Mouse (Mus musculus) stomach, embryonic 16.5 days (tissue): ENCODE results near the gene Notch4. TPM values are rescaled to one million over a fixed set of nuclear protein-coding genes. Genes with fewer than 3 reads are reported as not detected.

Experiments
- ATAC-seq: fragments of 200-750 bp; cut with Nextera tagmentation; 2 replicates; pipeline ENCODE4 v1.8.0; 2017; ENCODE audit warnings: moderate number of reproducible peaks, moderate TSS enrichment; ENCODE audit not compliant: insufficient read depth, low FRiP score
- H3K27ac ChIP-seq: fragments of 300-500 bp; sonication (generic); 2 replicates; pipeline ENCODE4 v1.5.1; 2014; ENCODE audit warnings: low read length
- H3K27me3 ChIP-seq: fragments of 300-500 bp; sonication (generic); 2 replicates; pipeline ENCODE4 v1.6.1; 2014; ENCODE audit warnings: low read length, control low read depth, mixed read lengths; ENCODE audit not compliant: control insufficient read depth, insufficient read depth
- H3K36me3 ChIP-seq: fragments of 300-500 bp; sonication (generic); 2 replicates; pipeline ENCODE4 v1.6.1; 2014; ENCODE audit warnings: low read length; ENCODE audit not compliant: control insufficient read depth, insufficient read depth
- H3K4me1 ChIP-seq: fragments of 300-500 bp; sonication (generic); 2 replicates; pipeline ENCODE4 v1.6.1; 2014; ENCODE audit warnings: low read length, control low read depth, mixed read lengths; ENCODE audit not compliant: control insufficient read depth, insufficient read depth
- H3K4me2 ChIP-seq: fragments of 300-500 bp; sonication (generic); 2 replicates; pipeline ENCODE4 v1.6.1; 2014; ENCODE audit warnings: low read depth, low read length, mixed read lengths
- H3K4me3 ChIP-seq: fragments of 300-500 bp; sonication (generic); replicated peaks from 2 replicates; pipeline ENCODE4 v1.5.1; 2014; ENCODE audit warnings: mild to moderate bottlenecking, low read length
- H3K9ac ChIP-seq: fragments of 300-500 bp; sonication (generic); 2 replicates; pipeline ENCODE4 v1.6.1; 2014; ENCODE audit warnings: low read length
- H3K9me3 ChIP-seq: fragments of 300-500 bp; sonication (generic); replicated peaks from 2 replicates; pipeline ENCODE4 v1.6.1; 2016; ENCODE audit warnings: low read length, control low read depth; ENCODE audit not compliant: control insufficient read depth
- WGBS: fragments of 180-500 bp; shearing (Covaris S2); extraction: QIAGEN DNeasy Blood & Tissue Kit; methylation state at CpG from one replicate; pipeline ENCODE4 v1.1.7; 2014; 5-methylcytosine and 5-hydroxymethylcytosine counted together
- polyA plus RNA-seq: library from polyadenylated mRNA; unstranded; fragments of >200 nt; fragmentation: Nextera tagmentation; extraction: Ambion mirVana; gene quantifications from 2 replicates; pipeline ENCODE4 v1.2.1, GENCODE M21; 2015

Gene Notch4
- polyA plus RNA-seq, 1 experiment from 2014 or later: 4.7 TPM

DNA sequence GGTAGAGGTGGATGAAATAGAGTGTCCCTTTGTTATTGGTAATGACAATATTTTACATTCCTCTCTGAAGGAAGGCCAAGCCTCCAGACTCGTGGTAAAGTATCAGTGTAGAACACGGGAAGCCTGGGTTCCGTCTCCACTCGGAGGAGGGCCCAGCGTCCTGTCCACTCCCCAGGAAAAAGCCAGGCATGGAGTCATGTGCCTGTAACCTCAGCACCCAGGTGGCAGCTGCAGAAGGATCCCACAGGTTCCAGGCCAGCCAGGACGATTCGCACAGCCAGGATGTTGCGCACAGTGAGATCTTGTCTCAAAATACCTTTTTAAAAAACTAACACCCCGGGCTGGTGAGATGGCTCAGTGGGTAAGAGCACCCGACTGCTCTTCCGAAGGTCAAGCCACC is 714 bp upstream of the Notch4 start:
- no peak overlapping the region for H3K4me2 ChIP-seq
- no peak overlapping the region for H3K4me3 ChIP-seq
- H3K27ac ChIP-seq: no peak overlapping the region
- no peaks in the 10 kb centered on the region for H3K27me3 ChIP-seq
- H3K9ac ChIP-seq: no peak overlapping the region
- 70% methylated on average over 11 of the region's 11 CpGs for WGBS
- H3K36me3 ChIP-seq: no peaks in the 10 kb centered on the region
- peaks cover 10% of the 10 kb centered on the region for H3K4me1 ChIP-seq
- ATAC-seq: no peak
- no peaks in the 10 kb centered on the region for H3K9me3 ChIP-seq

DNA sequence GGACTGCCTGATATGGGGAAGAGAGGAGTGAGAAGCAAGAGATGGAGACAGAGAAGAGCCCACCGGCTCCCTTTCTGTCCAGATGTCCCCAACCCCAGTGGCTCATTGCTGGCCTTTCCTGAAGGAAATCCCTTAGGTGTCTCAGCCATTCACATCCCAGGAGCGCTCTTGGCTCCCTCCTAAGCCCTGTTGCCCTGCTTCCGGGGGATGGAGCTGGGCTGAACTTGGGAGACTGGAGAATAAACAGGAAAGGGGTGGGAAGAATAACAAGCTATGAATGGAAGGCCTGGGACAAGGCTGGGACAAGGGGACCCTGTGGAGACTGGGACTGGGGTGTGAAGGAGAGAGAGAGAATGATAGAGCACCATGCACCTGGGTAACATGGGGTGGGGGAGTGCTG is 728 bp downstream of the Notch4 start:
- H3K4me1 ChIP-seq: peaks cover 10% of the 10 kb centered on the region
- peak overlapping the region; percentile 22 for H3K4me2 ChIP-seq
- no peaks in the 10 kb centered on the region for H3K27me3 ChIP-seq
- no peaks in the 10 kb centered on the region for H3K9me3 ChIP-seq
- 34% methylated on average over 3 of the region's 3 CpGs for WGBS
- H3K27ac ChIP-seq: peak overlapping the region; percentile 71
- no peak for ATAC-seq
- H3K9ac ChIP-seq: peak overlapping the region; percentile 46; the same call in 1 of the 2 replicates
- H3K4me3 ChIP-seq: peak overlapping the region; percentile 14
- H3K36me3 ChIP-seq: no peaks in the 10 kb centered on the region

GRCm38 (mm10) chr17:34567311-34567710 is 3.2 kb downstream of the Notch4 start:
- H3K9ac ChIP-seq: no peak overlapping the region
- peaks cover 10% of the 10 kb centered on the region for H3K4me1 ChIP-seq
- no peak overlapping the region for H3K4me3 ChIP-seq
- H3K36me3 ChIP-seq: no peaks in the 10 kb centered on the region
- H3K27ac ChIP-seq: no peak overlapping the region
- no peak for ATAC-seq
- no peak overlapping the region for H3K4me2 ChIP-seq
- H3K27me3 ChIP-seq: no peaks in the 10 kb centered on the region
- no peaks in the 10 kb centered on the region for H3K9me3 ChIP-seq
- 70% methylated on average over 9 of the region's 9 CpGs for WGBS

GRCm38 (mm10) chr17:34568421-34568820 is 4.4 kb downstream of the Notch4 start:
- 75% methylated on average over 13 of the region's 13 CpGs for WGBS
- ATAC-seq: no peak

GRCm38 (mm10) chr17:34569919-34570318 is 5.9 kb downstream of the Notch4 start:
- Histone ChIP-seq H3K27ac (no peak overlapping the region), H3K4me1 (no peaks in the 10 kb centered on the region), H3K9ac (no peak overlapping the region), H3K9me3 (no peaks in the 10 kb centered on the region), H3K4me3 (no peak overlapping the region), H3K27me3 (no peaks in the 10 kb centered on the region), H3K4me2 (no peak overlapping the region), H3K36me3 (no peaks in the 10 kb centered on the region)
- ATAC-seq: no peak
- WGBS: 64% methylated on average over 4 of the region's 4 CpGs

More at GRCm38 (mm10) chr17:34568421-34568820, 4.4 kb downstream of the Notch4 start:
- Histone ChIP-seq H3K27me3 (no peaks in the 10 kb centered on the region), H3K4me3 (no peak overlapping the region), H3K4me1 (peaks cover 10% of the 10 kb centered on the region), H3K9ac (no peak overlapping the region), H3K36me3 (no peaks in the 10 kb centered on the region), H3K9me3 (no peaks in the 10 kb centered on the region), H3K27ac (no peak overlapping the region), H3K4me2 (no peak overlapping the region)

GRCm38 (mm10) chr17:34571875-34572274 is 7.8 kb downstream of the Notch4 start:
- ATAC-seq: no peak
- Histone ChIP-seq H3K4me3 (no peak overlapping the region), H3K27ac (no peak overlapping the region), H3K9me3 (no peaks in the 10 kb centered on the region), H3K4me1 (peaks cover 2% of the 10 kb centered on the region; the same call in 1 of the 2 replicates), H3K27me3 (no peaks in the 10 kb centered on the region), H3K4me2 (no peak overlapping the region), H3K36me3 (no peaks in the 10 kb centered on the region), H3K9ac (no peak overlapping the region)
- WGBS: 17% methylated on average over 5 of the region's 5 CpGs

GRCm38 (mm10) chr17:34572361-34572760 is 8.3 kb downstream of the Notch4 start:
- no peak overlapping the region for H3K27ac ChIP-seq
- no peak overlapping the region for H3K4me3 ChIP-seq
- H3K27me3 ChIP-seq: no peaks in the 10 kb centered on the region
- no peaks in the 10 kb centered on the region for H3K9me3 ChIP-seq
- H3K9ac ChIP-seq: no peak overlapping the region
- ATAC-seq: no peak
- H3K4me1 ChIP-seq: peaks cover 3% of the 10 kb centered on the region; the same call in 1 of the 2 replicates
- 17% methylated on average over 15 of the region's 15 CpGs for WGBS
- no peak overlapping the region for H3K4me2 ChIP-seq
- no peaks in the 10 kb centered on the region for H3K36me3 ChIP-seq

DNA sequence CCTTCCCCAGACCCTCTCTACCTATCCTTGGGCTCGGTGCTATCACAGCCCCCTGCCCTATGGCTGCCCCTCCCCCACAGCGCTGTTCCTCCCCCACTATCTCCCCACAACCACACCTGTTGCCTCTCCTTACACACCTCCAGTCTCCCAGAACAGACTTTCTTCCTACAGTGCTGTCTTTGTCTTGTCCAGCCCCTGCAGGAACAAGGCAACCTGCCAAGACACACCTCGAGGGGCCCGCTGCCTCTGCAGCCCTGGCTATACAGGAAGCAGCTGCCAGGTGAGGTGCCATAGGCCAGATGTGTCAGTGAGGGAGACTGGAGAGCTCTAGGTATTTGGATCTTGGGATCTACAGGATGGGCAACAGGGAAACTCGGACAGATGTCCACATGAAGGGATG is 12.5 kb downstream of the Notch4 start:
- Histone ChIP-seq H3K9ac (no peak overlapping the region), H3K27me3 (no peaks in the 10 kb centered on the region), H3K4me2 (no peak overlapping the region), H3K4me1 (peaks cover 3% of the 10 kb centered on the region; the same call in 1 of the 2 replicates), H3K4me3 (no peak overlapping the region), H3K27ac (0 out of 2 replicates have a peak overlapping the region, but pooled peaks have one; percentile 23), H3K36me3 (no peaks in the 10 kb centered on the region), H3K9me3 (no peaks in the 10 kb centered on the region)
- ATAC-seq: no peak
- 56% methylated on average over 5 of the region's 5 CpGs for WGBS

DNA sequence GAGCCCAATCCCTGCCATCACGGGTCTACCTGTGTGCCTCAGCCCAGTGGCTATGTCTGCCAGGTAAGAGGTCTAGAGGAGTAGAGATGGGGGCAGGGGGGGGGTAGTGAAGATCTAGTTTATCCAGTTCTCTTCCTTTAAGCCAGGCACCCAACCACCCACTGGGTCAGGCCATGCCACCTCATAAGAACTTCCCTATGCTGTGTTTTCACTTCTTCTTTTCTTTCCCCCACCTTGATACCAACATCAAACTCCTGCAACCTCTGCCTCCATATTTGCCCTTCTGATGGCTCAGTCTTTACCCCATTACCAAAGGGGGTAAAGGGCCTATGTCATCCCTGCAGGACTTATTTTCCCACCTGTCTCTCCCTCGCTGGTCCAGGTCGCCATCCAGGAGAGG is 14.0 kb downstream of the Notch4 start:
- no peak for ATAC-seq
- no peak overlapping the region for H3K4me2 ChIP-seq
- H3K27me3 ChIP-seq: no peaks in the 10 kb centered on the region
- WGBS: 91% methylated on average over 3 of the region's 3 CpGs
- no peak overlapping the region for H3K27ac ChIP-seq
- H3K36me3 ChIP-seq: no peaks in the 10 kb centered on the region
- no peaks in the 10 kb centered on the region for H3K9me3 ChIP-seq
- H3K4me3 ChIP-seq: no peak overlapping the region
- H3K9ac ChIP-seq: no peak overlapping the region
- peaks cover 3% of the 10 kb centered on the region; the same call in 1 of the 2 replicates for H3K4me1 ChIP-seq
